Mouse (Mus musculus): ENCODE measurements around the gene Ccl9.

The Ccl9 gene

GRCm38 (mm10) chr11:83578186-83578760 is at the start of gene Ccl9:
TSS of gene Ccl9 (minus strand) at chr11:83578636.
- in situ Hi-C loops (cut with MboI; ENCODE audit: unreplicated experiment in 2 of 2): loop anchor here in 1 of 2 experiments (10.0 kb wide), 1 partner anchor 47 kb away; no protein-coding TSS in a partner anchor

DNA sequence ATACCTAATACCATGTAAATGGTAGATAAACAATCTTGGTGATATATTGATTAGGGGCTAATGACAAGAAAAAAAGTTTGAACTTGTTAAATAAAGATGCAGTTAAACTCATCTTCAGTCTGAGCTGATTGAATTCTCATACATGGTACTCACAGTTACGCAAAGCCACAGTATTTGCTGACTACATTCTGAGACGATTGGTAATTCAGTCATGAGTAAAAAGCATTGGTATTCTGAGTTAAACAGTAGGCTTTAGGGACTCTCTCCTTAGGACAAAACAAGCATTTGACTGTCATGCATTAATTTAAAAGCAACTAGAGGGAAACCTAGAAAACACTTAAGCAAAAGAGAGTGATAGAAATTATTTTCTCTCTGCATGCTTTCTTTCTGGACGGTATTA is 45.1 kb upstream of the Ccl9 start:
- in situ Hi-C loops (cut with MboI; ENCODE audit: unreplicated experiment in 2 of 2): loop anchor here (5.0 to 10.0 kb wide), 2 partner anchors 49 to 56 kb away; partner anchors contain the start of gene Ccl9 (in 1 of the 2)

- in situ Hi-C loops (cut with MboI; ENCODE audit: unreplicated experiment in 2 of 2): no loop called here
Measured at GRCm38 (mm10) chr11:83619037-83619436, 40.6 kb upstream of the Ccl9 start.

DNA sequence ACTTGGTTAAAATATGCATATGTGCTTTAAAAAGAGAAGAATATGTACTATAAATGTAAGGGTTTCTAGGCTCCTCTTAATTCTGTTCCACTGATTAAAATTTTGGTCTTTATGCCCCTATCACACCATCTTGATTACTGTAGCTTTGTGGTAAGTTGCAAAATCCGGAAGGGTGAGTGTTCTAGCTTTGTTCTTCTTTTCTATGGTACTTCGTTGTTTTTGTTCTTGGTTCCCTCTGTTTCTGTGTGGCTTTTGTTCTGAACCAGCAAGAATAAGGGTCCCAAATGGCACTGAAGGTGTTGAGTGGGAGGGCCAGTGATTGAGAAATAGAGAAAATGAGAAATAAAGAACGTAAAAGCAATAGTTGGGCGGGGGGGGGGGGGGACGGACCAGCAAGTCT is 39.8 kb upstream of the Ccl9 start:
- in situ Hi-C loops (cut with MboI; ENCODE audit: unreplicated experiment in 2 of 2): no loop called here

DNA sequence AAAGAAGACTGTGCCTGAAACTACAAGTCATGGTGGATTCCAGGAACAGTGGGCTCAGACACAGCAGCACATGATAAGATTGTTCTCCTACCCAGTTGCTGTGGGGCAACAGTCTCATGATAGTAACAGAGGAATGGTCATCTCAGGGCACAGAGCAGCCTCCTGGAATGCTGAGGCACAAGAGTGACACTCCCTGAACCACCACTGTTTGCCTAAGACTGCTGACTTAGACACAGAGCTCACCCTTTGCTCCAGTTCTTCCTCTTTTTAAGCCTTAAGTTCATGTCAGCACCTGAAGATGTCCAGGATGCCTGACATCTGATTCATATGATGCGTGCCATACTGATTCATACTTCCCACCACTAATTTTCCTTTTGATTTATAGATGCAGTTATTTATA is 38.1 kb upstream of the Ccl9 start:
- in situ Hi-C loops (cut with MboI; ENCODE audit: unreplicated experiment in 2 of 2): no loop called here

DNA sequence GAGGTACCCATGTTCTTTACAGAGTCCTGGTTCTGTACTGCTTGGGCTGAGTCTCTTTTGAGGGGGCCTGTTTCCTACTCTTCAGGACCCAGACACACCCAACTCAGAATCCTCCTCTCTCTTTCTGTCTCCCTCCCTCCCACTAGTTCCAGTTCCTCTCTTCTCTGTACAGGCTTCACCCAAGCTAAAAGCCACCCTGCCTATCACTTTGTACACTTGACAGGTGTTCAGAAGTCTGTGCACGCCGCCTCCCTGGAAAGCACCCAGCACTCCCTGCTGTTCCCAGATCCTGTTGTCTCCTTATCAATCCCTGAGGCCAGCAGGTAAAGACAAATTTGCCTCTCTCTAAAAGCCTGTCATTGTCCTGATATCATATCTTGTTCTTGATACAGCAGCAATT is 32.5 kb upstream of the Ccl9 start:
- in situ Hi-C loops (cut with MboI; ENCODE audit: unreplicated experiment in 2 of 2): no loop called here

DNA sequence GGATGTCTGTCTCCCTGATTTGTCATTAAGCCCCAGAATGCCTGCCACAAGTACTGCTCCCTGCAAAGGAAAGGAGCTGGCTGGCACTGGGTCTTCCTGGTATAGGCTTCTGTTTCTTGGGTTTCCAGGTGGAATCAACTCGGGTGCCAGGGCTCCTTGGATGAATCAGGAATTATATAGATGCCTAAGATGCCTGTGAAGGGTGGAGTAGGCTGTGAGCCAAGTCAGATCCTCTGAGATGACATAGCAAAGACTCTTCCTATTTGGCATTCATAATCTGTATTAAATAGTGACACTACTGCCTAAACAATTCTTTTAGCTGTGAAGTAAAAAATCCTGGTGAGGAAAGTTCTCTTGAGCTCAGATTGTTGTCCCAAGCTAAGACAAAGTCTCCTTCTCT is 28.0 kb upstream of the Ccl9 start:
- in situ Hi-C loops (cut with MboI; ENCODE audit: unreplicated experiment in 2 of 2): no loop called here

DNA sequence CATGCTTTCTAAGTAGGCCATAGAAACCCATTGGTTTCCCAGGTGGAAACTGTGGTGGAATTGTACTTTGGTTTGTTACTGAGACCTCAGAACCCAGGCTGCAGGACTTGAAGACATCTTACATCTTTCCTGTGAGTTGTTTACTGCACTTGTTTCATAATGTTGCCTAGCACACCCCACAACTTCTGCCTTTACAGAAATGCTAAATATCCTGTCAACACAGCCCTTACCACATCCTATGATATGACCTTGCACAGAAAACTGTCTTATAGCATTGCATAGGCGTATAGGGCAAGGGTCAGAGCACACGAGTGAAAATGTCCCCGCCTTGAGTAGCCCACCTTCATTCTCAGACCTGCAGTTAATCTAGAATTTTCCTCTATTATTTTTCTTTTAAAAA is 27.1 kb upstream of the Ccl9 start:
- in situ Hi-C loops (cut with MboI; ENCODE audit: unreplicated experiment in 2 of 2): no loop called here

DNA sequence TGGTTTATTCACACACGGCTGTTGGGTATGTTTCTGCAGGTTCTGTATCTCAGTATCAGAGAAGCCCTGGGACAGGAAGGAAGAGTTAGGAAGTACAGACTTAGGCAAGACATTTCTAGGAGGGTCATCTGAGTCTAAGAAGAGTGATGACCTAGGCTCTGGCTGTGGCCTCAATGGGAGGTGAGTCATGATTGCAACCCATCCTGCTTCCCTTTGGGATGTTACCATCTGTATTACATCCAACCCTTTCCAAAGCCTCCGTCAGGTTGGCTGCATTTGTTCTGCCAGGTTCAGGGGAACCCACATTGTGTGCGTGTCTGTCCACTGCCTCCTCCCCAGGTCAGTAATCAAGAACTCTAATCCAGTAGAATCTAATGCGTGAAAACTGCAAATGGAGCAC is 26.3 kb upstream of the Ccl9 start:
- in situ Hi-C loops (cut with MboI; ENCODE audit: unreplicated experiment in 2 of 2): no loop called here

DNA sequence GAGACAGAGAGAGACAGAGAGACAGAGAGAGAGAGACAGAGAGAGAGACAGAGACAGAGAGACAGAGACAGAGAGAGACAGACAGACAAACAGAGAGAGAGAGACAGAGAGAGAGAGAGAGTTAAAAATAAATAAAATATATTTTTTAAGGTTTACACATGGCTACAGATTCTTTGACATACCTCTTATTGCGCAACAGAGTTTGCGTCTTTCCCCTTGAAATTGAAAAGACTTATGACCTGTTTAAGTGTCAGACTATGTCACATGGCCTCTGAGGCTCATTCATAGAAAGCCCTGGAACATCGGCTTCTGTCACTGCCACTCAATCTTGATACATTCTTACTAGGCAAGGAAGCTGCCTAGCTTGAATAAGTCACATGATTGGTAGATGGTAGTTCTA is 25.0 kb upstream of the Ccl9 start:
- in situ Hi-C loops (cut with MboI; ENCODE audit: unreplicated experiment in 2 of 2): no loop called here

GRCm38 (mm10) chr11:83600576-83600975 is 22.1 kb upstream of the Ccl9 start:
- in situ Hi-C loops (cut with MboI; ENCODE audit: unreplicated experiment in 2 of 2): no loop called here

GRCm38 (mm10) chr11:83598991-83599390 is 20.6 kb upstream of the Ccl9 start:
- in situ Hi-C loops (cut with MboI; ENCODE audit: unreplicated experiment in 2 of 2): no loop called here

- in situ Hi-C loops (cut with MboI; ENCODE audit: unreplicated experiment in 2 of 2): no loop called here
Measured at GRCm38 (mm10) chr11:83598207-83598837, 19.9 kb upstream of the Ccl9 start.

DNA sequence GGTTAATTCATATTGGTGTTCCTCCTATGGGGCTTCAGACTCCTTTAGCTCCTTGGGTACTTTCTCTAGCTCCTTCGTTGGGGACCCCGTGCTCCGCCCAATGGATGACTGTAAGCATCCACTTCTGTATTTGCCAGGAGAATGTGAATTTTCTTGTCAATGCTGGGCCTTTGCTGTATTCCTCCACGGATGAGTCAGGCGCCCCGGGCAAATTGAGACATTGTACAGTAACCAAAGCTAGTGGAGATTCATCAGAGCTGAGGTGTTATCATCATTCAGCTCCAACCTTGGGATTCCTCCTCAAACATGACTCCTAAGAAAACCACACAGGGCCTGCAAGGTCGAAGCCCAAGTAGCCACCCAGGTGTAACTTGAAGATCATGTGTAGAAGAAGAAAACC is 19.4 kb upstream of the Ccl9 start:
- in situ Hi-C loops (cut with MboI; ENCODE audit: unreplicated experiment in 2 of 2): no loop called here

- in situ Hi-C loops (cut with MboI; ENCODE audit: unreplicated experiment in 2 of 2): no loop called here
Measured at GRCm38 (mm10) chr11:83595669-83596455, 17.4 kb upstream of the Ccl9 start.

DNA sequence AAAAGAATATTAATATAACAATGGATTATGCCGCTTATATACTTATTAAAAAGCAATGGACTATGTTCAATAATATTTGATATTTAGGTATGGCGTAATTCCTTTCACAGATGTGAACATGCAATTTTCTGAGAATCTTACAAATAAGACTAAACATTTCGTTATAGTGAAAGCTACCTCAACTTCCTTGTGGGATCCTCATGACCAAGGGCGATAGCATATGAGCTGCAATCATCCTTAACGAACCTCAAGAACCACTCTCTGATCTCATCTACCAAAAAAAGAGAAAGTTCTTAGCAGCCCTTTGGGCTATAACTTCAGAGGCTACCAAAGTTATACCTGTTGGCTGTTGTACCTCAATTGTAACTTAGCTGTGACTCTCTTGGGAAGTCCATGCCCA is 15.0 kb upstream of the Ccl9 start:
- in situ Hi-C loops (cut with MboI; ENCODE audit: unreplicated experiment in 2 of 2): no loop called here

GRCm38 (mm10) chr11:83592853-83593252 is 14.4 kb upstream of the Ccl9 start, which contains the start of gene Ccl6:
TSS of gene Ccl6 (minus strand) at chr11:83593087.
- in situ Hi-C loops (cut with MboI; ENCODE audit: unreplicated experiment in 2 of 2): no loop called here

DNA sequence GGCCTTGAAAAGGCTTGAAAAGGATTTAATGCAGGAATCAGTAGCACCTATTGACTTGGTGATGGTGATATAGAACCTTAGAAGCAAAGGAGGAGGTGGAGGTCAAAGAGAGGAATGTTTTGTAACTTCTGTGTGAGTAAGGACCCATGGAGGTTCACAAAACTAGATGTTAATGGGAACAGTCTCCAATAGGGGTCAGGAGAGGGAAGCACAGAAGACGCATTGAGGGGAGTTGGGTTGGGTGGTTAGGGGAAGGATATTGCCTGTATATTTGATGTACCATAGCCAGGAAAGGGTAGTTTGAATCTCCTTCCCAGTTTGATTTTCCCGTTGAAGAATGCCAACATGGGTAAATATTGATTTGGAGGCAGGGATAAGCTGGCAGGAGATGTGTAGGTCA is 5.8 kb upstream of the Ccl9 start:
- in situ Hi-C loops (cut with MboI; ENCODE audit: unreplicated experiment in 2 of 2): no loop called here

- in situ Hi-C loops (cut with MboI; ENCODE audit: unreplicated experiment in 2 of 2): no loop called here
Measured at GRCm38 (mm10) chr11:83583450-83583754, 5.0 kb upstream of the Ccl9 start.

GRCm38 (mm10) chr11:83582626-83583449 is 4.4 kb upstream of the Ccl9 start:
- in situ Hi-C loops (cut with MboI; ENCODE audit: unreplicated experiment in 2 of 2): no loop called here

Data from v-Abl transformed pro-B cells (cell line).